Mouse (Mus musculus) testis, adult 2 months (tissue): ENCODE measurements around the gene D8Ertd738e.

Experiments used
- CTCF ChIP-seq: fragments of 200-500 bp; IDR thresholded peaks from 2 replicates; pipeline ENCODE4 v1.5.1; 2012; ENCODE audit warnings: low read depth, mild to moderate bottlenecking, inconsistent platforms, low read length, moderate library complexity; ENCODE audit not compliant: control insufficient read depth, insufficient read depth, insufficient replicate concordance
- POLR2A ChIP-seq: fragments of 200-500 bp; IDR thresholded peaks from 2 replicates; pipeline ENCODE4 v1.6.1; 2012; ENCODE audit warnings: low read depth, mild to moderate bottlenecking, inconsistent platforms, low read length, moderate library complexity; ENCODE audit not compliant: control insufficient read depth

GRCm38 (mm10) chr8:84203975-84204772 lies 45.3 kb downstream of the D8Ertd738e start:
- TF ChIP-seq CTCF (no peak), POLR2A (no peak; the same call in 1 of the 2 replicates)
